9 mouse cellular contexts compared by ENCODE assay signal in the genomic region with DNA sequence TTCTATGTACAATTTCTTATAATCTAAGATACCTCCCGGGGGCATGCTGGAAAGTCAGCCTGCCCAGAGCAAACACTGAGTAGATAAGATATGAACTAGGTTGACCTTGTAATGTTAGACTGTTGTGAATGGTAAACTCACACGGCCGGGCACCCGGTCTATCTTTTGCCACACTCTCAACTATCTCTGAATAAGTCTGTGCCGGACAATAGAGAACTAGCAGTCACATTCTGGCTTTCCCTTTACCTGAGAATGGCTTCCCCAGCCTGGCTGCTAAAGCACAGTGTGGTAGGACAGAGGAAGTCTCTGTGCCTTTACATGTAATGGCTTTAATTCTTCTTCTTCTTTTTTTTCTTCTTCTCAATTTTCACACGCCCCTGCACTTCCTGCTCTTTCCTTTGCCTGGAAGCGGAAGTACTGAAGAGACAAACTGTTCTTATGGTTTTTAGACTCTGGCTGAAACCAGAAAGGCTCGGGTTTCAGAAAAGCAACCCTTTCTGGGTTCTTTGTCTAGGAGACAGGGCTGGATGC.
DNase-seq lines count a peak whose midpoint lies in the region; ATAC-seq and TF ChIP-seq lines count a peak whose summit lies in the region.
"Had no signal": no experiment of that assay in that cellular context is flagged by ENCODE, and none has a peak within 500 bp of the region (broad histone marks: within the 10 kb centered on the region; RNA-seq: fewer than 3 reads in every experiment).

No protein-coding gene starts in this region.

- no peak overlapping the region for H3K4me3 ChIP-seq in left cerebral cortex, adult 2 months
- no peak overlapping the region for H3K4me3 ChIP-seq in heart, embryonic 11.5 days (ENCODE audit: low read depth, low read length)
- no peak overlapping the region for H3K4me3 ChIP-seq in lung, postnatal 0 days (ENCODE audit: low read depth, low read length)
- H3K4me3 ChIP-seq in forebrain, embryonic 14.5 days (ENCODE audit: low read depth, low read length) = no peak overlapping the region
- no peak overlapping the region for H3K4me3 ChIP-seq in midbrain, embryonic 14.5 days (replicated peaks; ENCODE audit: low read depth, low read length)

- H3K9me3 ChIP-seq in heart, embryonic 11.5 days (replicated peaks; ENCODE audit: control insufficient read depth, low read length) = no peaks in the 10 kb centered on the region
- no peaks in the 10 kb centered on the region for H3K9me3 ChIP-seq in lung, postnatal 0 days (ENCODE audit: low read length)
- H3K9me3 ChIP-seq in forebrain, embryonic 14.5 days (replicated peaks; ENCODE audit: control insufficient read depth, low read length) = no peaks in the 10 kb centered on the region
- no peaks in the 10 kb centered on the region for H3K9me3 ChIP-seq in midbrain, embryonic 14.5 days (ENCODE audit: control insufficient read depth, low read length)

- TF ChIP-seq CTCF in left cerebral cortex, adult 2 months (IDR thresholded peaks at IDR 0.05) = no peak
- no peak for TF ChIP-seq CTCF in lung, postnatal 0 days (IDR thresholded peaks at IDR 0.05)

- no peak overlapping the region for H3K9ac ChIP-seq in heart, embryonic 11.5 days (ENCODE audit: low read depth, low read length)
- H3K9ac ChIP-seq in lung, postnatal 0 days (replicated peaks; ENCODE audit: low read depth) = no peak overlapping the region
- H3K9ac ChIP-seq in forebrain, embryonic 14.5 days (ENCODE audit: low read length) = no peak overlapping the region
- H3K9ac ChIP-seq in midbrain, embryonic 14.5 days (replicated peaks; ENCODE audit: low read length) = no peak overlapping the region
- H3K9ac ChIP-seq: hindbrain, embryonic 14.5 days had no signal

- no peak for ATAC-seq in heart, embryonic 11.5 days (replicated peaks; ENCODE audit: insufficient number of reproducible peaks, low FRiP score, low TSS enrichment)
- peak; percentile 53 for ATAC-seq in lung, postnatal 0 days
- ATAC-seq in forebrain, embryonic 14.5 days = no peak
- no peak for ATAC-seq in midbrain, embryonic 14.5 days (ENCODE audit: low FRiP score, low TSS enrichment)

- no peaks in the 10 kb centered on the region for H3K27me3 ChIP-seq in heart, embryonic 11.5 days (ENCODE audit: control insufficient read depth, insufficient read depth, low read length)
- no peaks in the 10 kb centered on the region for H3K27me3 ChIP-seq in lung, postnatal 0 days (replicated peaks; ENCODE audit: insufficient read depth, low read length)
- no peaks in the 10 kb centered on the region for H3K27me3 ChIP-seq in forebrain, embryonic 14.5 days (replicated peaks; ENCODE audit: control insufficient read depth, insufficient read depth, low read length)
- no peaks in the 10 kb centered on the region for H3K27me3 ChIP-seq in midbrain, embryonic 14.5 days (ENCODE audit: control insufficient read depth, insufficient read depth, low read length)

- H3K36me3 ChIP-seq in heart, embryonic 11.5 days (ENCODE audit: control insufficient read depth, insufficient read depth, low read length) = no peaks in the 10 kb centered on the region
- H3K36me3 ChIP-seq in lung, postnatal 0 days (ENCODE audit: insufficient read depth, low read length) = no peaks in the 10 kb centered on the region
- H3K36me3 ChIP-seq in forebrain, embryonic 14.5 days (ENCODE audit: control insufficient read depth, insufficient read depth, low read length) = no peaks in the 10 kb centered on the region
- H3K36me3 ChIP-seq in midbrain, embryonic 14.5 days (ENCODE audit: control insufficient read depth, insufficient read depth, low read length) = no peaks in the 10 kb centered on the region

- WGBS in heart, embryonic 11.5 days (ENCODE audit: insufficient replicate concordance) = 27% methylated on average over 8 of the region's 8 CpGs
- 19% methylated on average over 8 of the region's 8 CpGs for whole genome bisulfite sequencing in lung, postnatal 0 days
- 72% methylated on average over 8 of the region's 8 CpGs for WGBS in forebrain, embryonic 14.5 days
- 81% methylated on average over 8 of the region's 8 CpGs for WGBS in midbrain, embryonic 14.5 days

- peak overlapping the region; percentile 34 for H3K4me2 ChIP-seq in heart, embryonic 11.5 days
- peak overlapping the region; percentile 2 for H3K4me2 ChIP-seq in lung, postnatal 0 days (replicated peaks; ENCODE audit: low read depth, low read length)
- no peak overlapping the region for H3K4me2 ChIP-seq in forebrain, embryonic 14.5 days (ENCODE audit: low read length)
- no peak overlapping the region for H3K4me2 ChIP-seq in midbrain, embryonic 14.5 days (ENCODE audit: low read length)
- H3K4me2 ChIP-seq: hindbrain, embryonic 14.5 days had no signal

- H3K27ac ChIP-seq in left cerebral cortex, adult 2 months = peak overlapping the region; percentile 44
- no peak overlapping the region for H3K27ac ChIP-seq in heart, embryonic 11.5 days (ENCODE audit: low read depth, low read length)
- peak overlapping the region; percentile 67 for H3K27ac ChIP-seq in lung, postnatal 0 days (ENCODE audit: low read length)
- no peak overlapping the region for H3K27ac ChIP-seq in forebrain, embryonic 14.5 days (ENCODE audit: low read depth, low read length)
- H3K27ac ChIP-seq in midbrain, embryonic 14.5 days (replicated peaks; ENCODE audit: low read depth, low read length) = no peak overlapping the region
- H3K27ac ChIP-seq: hindbrain, embryonic 14.5 days had no signal

- peak; percentile 62 for TF ChIP-seq EP300 in lung, postnatal 0 days (IDR thresholded peaks at IDR 0.05)

- peaks cover 10% of the 10 kb centered on the region for H3K4me1 ChIP-seq in heart, embryonic 11.5 days (ENCODE audit: control insufficient read depth, insufficient read depth, low read length)
- H3K4me1 ChIP-seq in lung, postnatal 0 days (ENCODE audit: insufficient read depth, low read depth, low read length) = peaks cover 7% of the 10 kb centered on the region; the same call in 1 of the 2 replicates
- no peaks in the 10 kb centered on the region for H3K4me1 ChIP-seq in forebrain, embryonic 14.5 days (ENCODE audit: control insufficient read depth, insufficient read depth, low read length)
- no peaks in the 10 kb centered on the region for H3K4me1 ChIP-seq in midbrain, embryonic 14.5 days (ENCODE audit: control insufficient read depth, insufficient read depth, low read length)

- DNase-seq in left cerebral cortex, adult 2 months (ENCODE audit: extremely low spot score in 1 of 2, low spot score in 2 of 2) = no peak
- DNase-seq in left cerebral cortex, postnatal 36 days (ENCODE audit: low spot score in 2 of 2) = no peak
- DNase-seq in lung, postnatal 0 days (ENCODE audit: low spot score) = peak; percentile 77
- peak; percentile 48 for DNase-seq in thymus, postnatal 25 days
- DNase-seq in forebrain, embryonic 14.5 days (ENCODE audit: low spot score) = no peak
- DNase-seq in midbrain, embryonic 14.5 days = no peak
- DNase-seq in gastrocnemius, adult 18-20 months (ENCODE audit: low spot score) = no peak

- intact Hi-C loops in left cerebral cortex, adult 2 months (cut with DNase I) = loop anchor here (5.0 kb wide), 1 partner anchor 46 kb away; no protein-coding TSS in a partner anchor
- intact Hi-C loops in left cerebral cortex, postnatal 36 days (cut with DNase I) = loop anchor here (5.0 kb wide), 1 partner anchor 149 kb away; a partner anchor contains a TSS

Comparison
In these comparisons a context has a peak if more than half of its experiments do, and no peak if none do; other contexts are left out.
1. DNase-seq: peak in lung, postnatal 0 days (single experiment) and thymus, postnatal 25 days (single experiment); none in left cerebral cortex, adult 2 months (0 of 2), left cerebral cortex, postnatal 36 days (0 of 2), forebrain, embryonic 14.5 days (single experiment), midbrain, embryonic 14.5 days (single experiment) and gastrocnemius, adult 18-20 months (single experiment).
2. H3K27ac ChIP-seq: peak in left cerebral cortex, adult 2 months (single experiment) and lung, postnatal 0 days (single experiment); none in heart, embryonic 11.5 days (single experiment), forebrain, embryonic 14.5 days (single experiment) and midbrain, embryonic 14.5 days (single experiment).
3. H3K4me2 ChIP-seq: peak in heart, embryonic 11.5 days (single experiment) and lung, postnatal 0 days (single experiment); none in forebrain, embryonic 14.5 days (single experiment) and midbrain, embryonic 14.5 days (single experiment).